Mouse (Mus musculus) embryonic facial prominence, embryonic 15.5 days (tissue): ENCODE data around the gene Zfp248. TPM values are rescaled to one million over a fixed set of nuclear protein-coding genes. Genes with fewer than 3 reads are reported as not detected.

Experiments used
- ATAC-seq: fragments of 200-750 bp; cut with Nextera tagmentation; 2 replicates; pipeline ENCODE4 v1.8.0; 2017; ENCODE audit warnings: low read depth, moderate TSS enrichment; ENCODE audit not compliant: insufficient number of reproducible peaks, low FRiP score, low TSS enrichment
- H3K27ac ChIP-seq: fragments of 300-500 bp; sonication (generic); replicated peaks from 2 replicates; pipeline ENCODE4 v1.5.1; 2015; ENCODE audit warnings: mild to moderate bottlenecking, inconsistent platforms
- H3K27me3 ChIP-seq: fragments of 300-500 bp; sonication (generic); 2 replicates; pipeline ENCODE4 v1.6.1; 2015; ENCODE audit warnings: inconsistent platforms
- H3K36me3 ChIP-seq: fragments of 300-500 bp; sonication (generic); 2 replicates; pipeline ENCODE4 v1.6.1; 2015; ENCODE audit warnings: mild to moderate bottlenecking, inconsistent platforms
- H3K4me1 ChIP-seq: fragments of 300-500 bp; sonication (generic); 2 replicates; pipeline ENCODE4 v1.6.1; 2015; ENCODE audit warnings: inconsistent platforms
- H3K4me2 ChIP-seq: fragments of 300-500 bp; sonication (generic); replicated peaks from 2 replicates; pipeline ENCODE4 v1.6.1; 2015; ENCODE audit warnings: mild to moderate bottlenecking, inconsistent platforms
- H3K4me3 ChIP-seq: fragments of 300-500 bp; sonication (generic); replicated peaks from 2 replicates; pipeline ENCODE4 v1.5.1; 2015; ENCODE audit warnings: mild to moderate bottlenecking, inconsistent platforms
- H3K9ac ChIP-seq: fragments of 300-500 bp; sonication (generic); 2 replicates; pipeline ENCODE4 v1.6.1; 2015; ENCODE audit warnings: inconsistent platforms
- H3K9me3 ChIP-seq: fragments of 300-500 bp; sonication (generic); replicated peaks from 2 replicates; pipeline ENCODE4 v1.6.1; 2016; ENCODE audit warnings: inconsistent platforms
- WGBS: fragments of 180-500 bp; shearing (Covaris S2); methylation state at CpG from one replicate; pipeline ENCODE4 v1.1.7; 2015; 5-methylcytosine and 5-hydroxymethylcytosine counted together
- polyA plus RNA-seq: library from polyadenylated mRNA; unstranded; fragments of >200 nt; fragmentation: Nextera tagmentation; extraction: Ambion mirVana; gene quantifications from 2 replicates; pipeline ENCODE4 v1.2.1, GENCODE M21; 2015

Gene Zfp248
- polyA plus RNA-seq, 1 experiment from 2014 or later, result 9.2 TPM

DNA sequence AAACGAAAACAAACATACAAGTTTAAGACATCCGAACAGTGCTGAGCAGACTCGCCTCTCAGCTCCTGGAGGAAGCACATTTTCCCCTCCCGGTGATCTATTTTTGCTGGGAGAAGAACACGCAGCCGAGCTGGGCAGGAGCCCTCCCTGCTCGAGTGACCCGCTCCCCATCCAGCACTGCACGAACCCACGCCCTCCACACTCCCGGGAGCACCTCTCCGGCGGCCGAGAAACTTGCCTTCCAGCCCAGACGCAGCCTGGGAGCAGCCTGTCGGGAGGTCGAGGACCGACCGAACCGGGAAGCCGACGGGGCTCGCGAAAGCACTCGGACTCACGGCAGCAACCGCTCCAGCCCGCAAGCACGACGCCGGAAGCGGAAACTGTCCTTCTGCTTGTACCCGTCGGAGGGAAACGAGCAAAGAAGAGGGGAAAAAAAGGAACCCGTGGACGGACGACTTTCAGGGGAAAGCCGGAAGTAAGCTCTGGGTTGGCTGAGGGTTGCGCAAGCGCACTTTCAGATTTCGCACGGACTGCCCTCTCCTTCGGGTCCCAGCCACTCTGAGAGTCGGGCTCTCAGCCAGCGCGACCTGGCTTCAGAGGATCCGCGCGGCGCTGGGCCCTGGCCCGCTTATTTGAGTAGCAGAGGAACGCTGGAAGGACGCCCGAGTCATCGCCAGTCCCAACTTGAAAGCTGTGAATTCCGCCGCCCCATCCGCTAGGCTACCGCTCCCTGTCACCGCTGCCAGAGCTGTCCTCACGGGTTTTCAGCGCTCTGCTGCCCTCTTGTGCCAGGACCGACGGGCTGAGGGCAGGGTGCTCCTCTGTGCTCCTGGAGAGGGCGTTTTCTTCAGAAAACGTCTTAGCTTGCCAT lies 36.0 kb downstream of the Zfp248 start, which contains the start of gene Bms1:
TSS of gene Bms1 (minus strand) at position 425 of the 871 bp plus-strand sequence.
- Histone ChIP-seq H3K4me3 (peak within 1 kb of the TSS; percentile 98), H3K4me1 (peaks cover 11% of the 10 kb centered on the region), H3K27ac (peak within 1 kb of the TSS; percentile 88), H3K27me3 (no peaks in the 10 kb centered on the region), H3K9ac (peak within 1 kb of the TSS; percentile 91), H3K4me2 (peak within 1 kb of the TSS; percentile 55), H3K36me3 (peaks cover 29% of the 10 kb centered on the region), H3K9me3 (no peaks in the 10 kb centered on the region)
- ATAC-seq, result peak; percentile 95
- under 1% methylated on average over 67 of the region's 67 CpGs for WGBS

DNA sequence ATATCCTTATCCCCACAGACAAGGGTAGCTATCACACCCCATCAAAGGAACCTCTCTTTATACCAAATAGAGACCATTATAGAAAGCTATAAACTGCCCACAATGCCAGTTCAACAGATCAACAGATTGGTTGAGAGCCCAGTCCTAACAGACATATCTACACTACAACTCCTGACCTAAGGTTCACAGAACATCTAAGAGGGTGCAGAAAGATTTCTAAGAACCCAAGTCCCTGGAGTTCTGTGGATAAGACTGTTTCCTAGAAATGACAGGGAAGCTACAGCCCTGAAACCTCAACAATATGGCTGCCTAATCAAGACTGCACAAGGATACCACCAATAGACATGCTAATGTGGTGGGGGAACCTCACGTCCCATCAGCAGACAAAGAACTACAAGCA lies 44.9 kb downstream of the Zfp248 start:
- WGBS, result 86% methylated on average over 1 of the region's 1 CpGs
- H3K9ac ChIP-seq, result no peak overlapping the region
- no peak overlapping the region for H3K4me3 ChIP-seq
- no peak for ATAC-seq
- no peaks in the 10 kb centered on the region for H3K27me3 ChIP-seq
- H3K9me3 ChIP-seq, result no peaks in the 10 kb centered on the region
- H3K36me3 ChIP-seq, result peaks cover 78% of the 10 kb centered on the region
- H3K4me1 ChIP-seq, result no peaks in the 10 kb centered on the region
- no peak overlapping the region for H3K4me2 ChIP-seq
- H3K27ac ChIP-seq, result no peak overlapping the region

DNA sequence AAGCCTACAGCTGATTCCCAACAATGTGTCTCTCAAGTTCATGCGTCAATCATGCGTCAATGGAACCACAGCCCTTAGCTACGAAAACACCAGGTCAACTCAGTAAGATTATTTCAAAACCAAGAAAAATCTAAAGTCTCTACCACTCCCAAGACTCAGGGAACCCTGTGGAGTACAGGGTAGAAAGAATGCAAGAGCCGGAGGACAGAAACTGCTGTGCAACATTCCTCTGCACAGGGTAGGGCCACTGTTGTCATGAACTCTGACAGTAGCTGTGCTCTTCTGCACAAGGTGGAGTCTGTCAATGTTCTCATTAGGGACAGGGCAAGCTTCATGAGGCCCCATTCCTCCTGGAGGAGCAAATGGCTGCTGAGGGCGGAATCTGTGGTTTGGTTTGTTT lies 46.8 kb downstream of the Zfp248 start:
- Histone ChIP-seq H3K4me3 (no peak overlapping the region), H3K36me3 (peaks cover 79% of the 10 kb centered on the region), H3K9ac (no peak overlapping the region), H3K9me3 (no peaks in the 10 kb centered on the region), H3K4me2 (no peak overlapping the region), H3K27ac (no peak overlapping the region), H3K27me3 (no peaks in the 10 kb centered on the region), H3K4me1 (no peaks in the 10 kb centered on the region)
- WGBS, result 84% methylated on average over 5 of the region's 5 CpGs
- ATAC-seq, result no peak

DNA sequence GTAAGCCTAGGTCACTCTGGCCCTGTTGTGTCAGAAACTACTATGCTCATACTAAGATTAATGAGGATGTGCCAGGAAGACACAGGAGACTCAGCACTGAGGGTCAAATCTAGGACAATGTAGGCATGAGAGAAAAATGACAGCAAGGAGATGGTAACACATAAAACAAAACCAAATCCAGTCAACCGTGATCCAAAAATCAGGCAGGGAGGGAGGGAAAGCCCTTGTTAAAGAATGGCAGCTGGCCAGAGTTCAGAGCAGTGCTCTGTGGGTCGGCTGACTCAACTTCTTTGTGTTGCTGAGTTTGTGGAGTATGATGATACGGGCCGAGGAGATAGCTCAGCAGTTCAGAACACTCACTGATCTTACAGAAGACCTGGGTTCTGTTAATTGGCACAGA lies 48.9 kb downstream of the Zfp248 start:
- Histone ChIP-seq H3K4me1 (no peaks in the 10 kb centered on the region), H3K27ac (no peak overlapping the region), H3K9me3 (no peaks in the 10 kb centered on the region), H3K27me3 (no peaks in the 10 kb centered on the region), H3K4me3 (no peak overlapping the region), H3K36me3 (peaks cover 76% of the 10 kb centered on the region), H3K9ac (no peak overlapping the region), H3K4me2 (no peak overlapping the region)
- WGBS, result 85% methylated on average over 4 of the region's 4 CpGs
- ATAC-seq, result no peak

DNA sequence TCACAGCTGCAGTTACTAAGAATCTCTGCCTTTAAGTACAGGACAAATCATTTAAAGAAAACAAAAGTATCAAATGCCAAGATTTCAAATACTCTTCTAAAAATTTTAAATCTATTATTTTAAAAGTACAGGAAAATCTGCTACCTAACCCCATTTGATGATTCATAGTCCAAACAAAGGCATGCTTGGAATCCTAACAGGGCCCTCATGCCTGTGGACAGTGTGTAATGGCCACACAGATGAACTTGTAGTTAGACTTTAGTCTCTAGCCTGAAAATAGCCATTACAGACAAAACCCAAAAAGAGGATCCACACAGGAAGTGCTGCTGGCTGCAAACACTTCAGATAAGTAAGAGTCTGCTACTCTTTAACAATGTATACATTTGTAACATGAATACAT lies 64.6 kb downstream of the Zfp248 start:
- Histone ChIP-seq H3K9ac (no peak overlapping the region), H3K4me3 (no peak overlapping the region), H3K9me3 (no peaks in the 10 kb centered on the region), H3K27me3 (no peaks in the 10 kb centered on the region), H3K4me1 (no peaks in the 10 kb centered on the region), H3K27ac (no peak overlapping the region), H3K4me2 (no peak overlapping the region), H3K36me3 (peaks cover 66% of the 10 kb centered on the region)
- ATAC-seq, result no peak

DNA sequence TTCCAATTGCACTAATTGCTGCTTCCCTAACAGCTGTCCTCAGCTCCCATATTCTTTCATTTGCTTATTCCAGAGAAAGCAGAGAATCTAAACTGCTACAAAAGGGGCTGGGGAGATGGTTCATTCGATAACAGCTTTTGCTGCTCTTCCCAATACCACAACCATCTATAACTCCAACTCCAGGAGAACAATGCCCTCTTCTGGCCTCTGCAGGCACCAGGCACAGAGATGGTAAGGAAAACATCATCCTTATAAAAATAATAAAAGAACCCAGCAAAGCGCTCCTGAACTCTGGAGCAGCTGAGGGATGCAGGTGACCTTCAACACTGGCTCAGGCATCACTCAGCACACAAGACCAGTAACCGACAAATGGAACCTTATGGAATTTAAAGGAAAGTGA lies 69.4 kb downstream of the Zfp248 start:
- no peak overlapping the region for H3K4me3 ChIP-seq
- H3K36me3 ChIP-seq, result peaks cover 50% of the 10 kb centered on the region
- no peak overlapping the region for H3K27ac ChIP-seq
- 90% methylated on average over 3 of the region's 3 CpGs for WGBS
- H3K9me3 ChIP-seq, result no peaks in the 10 kb centered on the region
- no peak overlapping the region for H3K9ac ChIP-seq
- no peaks in the 10 kb centered on the region for H3K4me1 ChIP-seq
- ATAC-seq, result no peak
- no peaks in the 10 kb centered on the region for H3K27me3 ChIP-seq
- H3K4me2 ChIP-seq, result no peak overlapping the region

DNA sequence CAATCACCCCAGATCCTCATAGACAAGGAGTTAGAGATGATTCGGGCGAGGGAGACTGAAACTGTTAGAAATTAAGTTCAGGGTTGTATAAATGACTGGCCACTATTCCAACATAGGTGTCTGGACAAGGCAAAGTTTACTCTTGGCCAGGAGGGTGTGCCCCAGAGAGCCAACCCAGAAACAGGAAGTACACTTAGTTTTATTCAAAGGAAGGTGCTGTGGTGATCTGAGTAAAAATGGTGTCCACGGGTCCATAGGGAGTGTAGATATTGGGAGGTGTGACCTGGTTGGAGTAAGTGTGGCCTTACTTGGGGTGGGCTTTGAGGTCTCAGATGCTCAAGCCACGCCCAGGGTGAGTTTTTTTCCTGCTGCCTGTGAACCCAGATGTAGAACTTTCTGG lies 74.1 kb downstream of the Zfp248 start:
- WGBS, result 81% methylated on average over 4 of the region's 4 CpGs

DNA sequence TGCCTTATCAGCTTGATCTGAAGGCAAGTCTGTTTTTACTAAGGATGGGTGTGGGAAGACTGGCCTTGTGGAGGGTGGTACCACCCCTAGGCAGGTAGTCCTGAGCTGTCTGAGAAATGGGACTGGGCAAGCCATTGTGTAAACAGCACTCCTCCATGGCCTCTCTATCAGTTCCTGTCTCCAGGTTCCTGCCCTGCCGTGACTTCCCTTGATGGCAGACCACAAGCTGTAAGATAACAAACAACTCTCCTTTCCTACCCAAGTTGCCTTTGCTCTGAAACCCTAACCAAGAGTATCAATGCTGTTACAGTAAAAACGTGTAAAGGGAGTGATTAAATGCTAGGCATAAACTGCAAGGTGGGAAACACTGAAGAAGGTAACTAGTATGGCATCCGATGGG lies 74.7 kb downstream of the Zfp248 start:
- peaks cover 13% of the 10 kb centered on the region for H3K4me1 ChIP-seq
- H3K9ac ChIP-seq, result no peak overlapping the region
- no peak for ATAC-seq
- H3K9me3 ChIP-seq, result no peaks in the 10 kb centered on the region
- peaks cover 6% of the 10 kb centered on the region for H3K27me3 ChIP-seq
- H3K4me3 ChIP-seq, result no peak overlapping the region
- no peak overlapping the region for H3K27ac ChIP-seq
- H3K4me2 ChIP-seq, result no peak overlapping the region
- peaks cover 28% of the 10 kb centered on the region for H3K36me3 ChIP-seq
- 59% methylated on average over 3 of the region's 3 CpGs for WGBS

More for the DNA sequence above, 74.1 kb downstream of the Zfp248 start:
- no peaks in the 10 kb centered on the region for H3K9me3 ChIP-seq
- peaks cover under 1% of the 10 kb centered on the region for H3K27me3 ChIP-seq
- H3K4me1 ChIP-seq, result peaks cover 10% of the 10 kb centered on the region
- no peak overlapping the region for H3K9ac ChIP-seq
- ATAC-seq, result no peak
- no peak overlapping the region for H3K27ac ChIP-seq
- no peak overlapping the region for H3K4me2 ChIP-seq
- H3K36me3 ChIP-seq, result peaks cover 28% of the 10 kb centered on the region
- H3K4me3 ChIP-seq, result no peak overlapping the region

DNA sequence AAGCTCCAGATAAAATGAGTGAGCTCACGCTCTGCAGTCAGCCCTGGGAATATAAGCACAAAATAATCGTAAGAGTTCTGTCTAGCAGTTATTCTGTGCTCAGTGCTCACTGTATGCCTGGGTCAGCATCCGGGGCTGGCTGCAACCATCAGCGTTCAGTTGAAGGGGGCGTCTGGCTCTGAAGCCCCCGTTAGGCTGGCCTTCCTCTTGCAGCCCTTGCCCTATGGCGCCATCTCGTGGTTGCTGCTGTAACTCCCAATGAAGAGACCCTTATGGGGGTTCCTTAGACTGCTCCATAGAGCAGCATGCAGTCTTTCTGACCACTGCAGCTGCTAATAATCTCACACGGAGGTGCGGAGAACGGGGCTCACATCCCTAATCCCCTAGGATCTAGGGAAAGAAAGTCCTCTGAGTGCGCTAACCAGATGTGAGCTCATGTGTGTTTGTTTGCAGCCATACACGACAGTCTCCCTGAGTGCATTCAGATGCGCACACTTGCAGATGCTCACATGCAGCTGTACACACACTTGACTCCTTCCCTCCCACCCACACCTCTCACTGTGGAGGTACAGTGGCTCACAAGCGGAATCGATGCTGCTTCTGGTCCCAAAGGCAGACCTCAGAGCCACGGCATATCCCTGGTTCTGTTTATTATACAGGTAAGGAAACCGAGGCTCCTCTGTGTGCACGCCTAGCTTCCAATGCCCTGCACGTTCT lies 75.7 kb downstream of the Zfp248 start:
- peaks cover 24% of the 10 kb centered on the region for H3K36me3 ChIP-seq
- no peak overlapping the region for H3K9ac ChIP-seq
- H3K4me3 ChIP-seq, result no peak overlapping the region
- peaks cover 13% of the 10 kb centered on the region for H3K27me3 ChIP-seq
- peak; percentile 36; the same call in 1 of the 2 replicates for ATAC-seq
- H3K9me3 ChIP-seq, result no peaks in the 10 kb centered on the region
- 28% methylated on average over 20 of the region's 20 CpGs for WGBS
- H3K27ac ChIP-seq, result no peak overlapping the region
- peaks cover 13% of the 10 kb centered on the region for H3K4me1 ChIP-seq
- peak overlapping the region; percentile 40 for H3K4me2 ChIP-seq

DNA sequence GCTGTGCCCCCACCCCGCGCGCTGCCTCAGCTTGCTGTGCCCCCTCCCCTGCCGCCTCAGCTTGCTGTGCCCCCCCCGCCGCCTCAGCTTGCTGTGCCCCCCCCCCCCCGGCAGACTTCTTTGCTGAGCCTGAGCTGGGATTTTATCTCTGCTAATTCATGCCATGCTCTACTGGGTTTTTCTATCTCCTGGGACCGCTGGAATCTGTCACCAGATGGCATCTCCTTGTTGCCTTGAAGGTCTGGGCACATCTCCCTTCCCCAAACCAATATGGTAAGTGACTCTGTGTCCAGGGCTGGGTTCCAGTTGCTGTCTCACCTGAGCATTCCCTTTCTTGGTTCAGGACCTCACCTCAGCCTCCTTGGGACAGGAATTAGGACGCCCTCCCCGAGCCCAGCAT lies 77.7 kb downstream of the Zfp248 start:
- no peak overlapping the region for H3K9ac ChIP-seq
- H3K27ac ChIP-seq, result no peak overlapping the region
- no peak for ATAC-seq
- no peak overlapping the region for H3K4me2 ChIP-seq
- H3K4me1 ChIP-seq, result peaks cover 13% of the 10 kb centered on the region
- H3K9me3 ChIP-seq, result no peaks in the 10 kb centered on the region
- WGBS, result 63% methylated on average over 9 of the region's 10 CpGs
- H3K4me3 ChIP-seq, result no peak overlapping the region
- H3K36me3 ChIP-seq, result peaks cover 4% of the 10 kb centered on the region
- H3K27me3 ChIP-seq, result peaks cover 24% of the 10 kb centered on the region
